Mouse (Mus musculus) MEL (cell line): ENCODE data around the gene Atrn. TPM values are rescaled to one million over a fixed set of nuclear protein-coding genes. Genes with fewer than 3 reads are reported as not detected.

Experiments used
- DNase-seq: peaks from one replicate; pipeline ENCODE4 v3.0.0; 2011; ENCODE audit warnings: low read depth, low spot score
- H3K27ac ChIP-seq: 2 replicates; pipeline ENCODE4 v1.5.1; 2012; ENCODE audit warnings: low read depth, mild to moderate bottlenecking, control low read depth, low read length, moderate library complexity; ENCODE audit not compliant: control insufficient read depth
- H3K27me3 ChIP-seq, 2 experiments: fragments of 150-350 bp in 1 of 2; sonication (generic) in 1 of 2; 2 replicates each; pipeline ENCODE4 v1.6.1; 2012; ENCODE audit warnings: low read length in 2 of 2, mild to moderate bottlenecking in 2 of 2, improper control_type of control experiment in 1 of 2, moderate library complexity in 1 of 2; ENCODE audit not compliant: insufficient read depth in 2 of 2, control insufficient read depth in 1 of 2
- H3K36me3 ChIP-seq, 2 experiments: 2 replicates each; pipeline ENCODE4 v1.6.1; 2012 to 2014; ENCODE audit warnings: low read length in 2 of 2, improper control_type of control experiment in 1 of 2, inconsistent platforms in 1 of 2, mild to moderate bottlenecking in 1 of 2; ENCODE audit not compliant: insufficient read depth in 2 of 2, control insufficient read depth in 1 of 2
- H3K4me1 ChIP-seq, 2 experiments: fragments of 150-350 bp in 1 of 2; sonication (generic) in 1 of 2; 2 replicates each; pipeline ENCODE4 v1.6.1; 2012; ENCODE audit warnings: low read length in 2 of 2, improper control_type of control experiment in 1 of 2, mild to moderate bottlenecking in 1 of 2; ENCODE audit not compliant: insufficient read depth in 2 of 2, control insufficient read depth in 1 of 2
- H3K4me3 ChIP-seq, 2 experiments: fragments of 150-350 bp in 1 of 2; sonication (generic) in 1 of 2; 2 replicates each; pipeline ENCODE4 v1.5.1; 2012; ENCODE audit warnings: low read depth in 2 of 2, low read length in 2 of 2, mild to moderate bottlenecking in 2 of 2, moderate library complexity in 2 of 2, control low read depth in 1 of 2, improper control_type of control experiment in 1 of 2; ENCODE audit not compliant: control insufficient read depth in 1 of 2, insufficient read depth in 1 of 2
- H3K79me2 ChIP-seq: 2 replicates; pipeline ENCODE4 v1.6.1; 2012; ENCODE audit warnings: mild to moderate bottlenecking, low read length, moderate library complexity; ENCODE audit not compliant: control insufficient read depth, poor library complexity, insufficient read depth
- H3K9ac ChIP-seq: 2 replicates; pipeline ENCODE4 v1.6.1; 2012; ENCODE audit warnings: low read depth, mild to moderate bottlenecking, control low read depth, low read length, moderate library complexity; ENCODE audit not compliant: control insufficient read depth, poor library complexity, severe bottlenecking
- H3K9me3 ChIP-seq: fragments of 150-350 bp; sonication (generic); replicated peaks from 2 replicates; pipeline ENCODE4 v1.6.1; 2012; ENCODE audit warnings: mild to moderate bottlenecking, low read length, improper control_type of control experiment, moderate library complexity; ENCODE audit not compliant: insufficient read depth
- BHLHE40 ChIP-seq: IDR thresholded peaks from 2 replicates; pipeline ENCODE4 v1.6.1; 2012; ENCODE audit warnings: low read depth, mild to moderate bottlenecking, inconsistent platforms, low read length, improper control_type of control experiment, borderline replicate concordance
- CHD1 ChIP-seq: IDR thresholded peaks from 2 replicates; pipeline ENCODE4 v1.6.1; 2012; ENCODE audit warnings: low read depth, mild to moderate bottlenecking, inconsistent platforms, low read length, improper control_type of control experiment
- CHD2 ChIP-seq: IDR thresholded peaks from 2 replicates; pipeline ENCODE4 v1.6.1; 2011; ENCODE audit warnings: low read length, improper control_type of control experiment
- CTCF ChIP-seq, 3 experiments: IDR thresholded peaks in 2 of 3; conservative IDR thresholded peaks in 1 of 3; 2 replicates each; pipeline ENCODE4 v1.5.1; 2011 to 2012; ENCODE audit warnings: low read length in 3 of 3, low read depth in 2 of 3, mild to moderate bottlenecking in 2 of 3, improper control_type of control experiment in 1 of 3, inconsistent platforms in 1 of 3, mixed read lengths in 1 of 3, moderate library complexity in 1 of 3; ENCODE audit not compliant: control insufficient read depth in 1 of 3, insufficient read depth in 1 of 3, poor library complexity in 1 of 3, severe bottlenecking in 1 of 3
- ELF1 ChIP-seq: IDR thresholded peaks from 2 replicates; pipeline ENCODE4 v1.6.1; 2014; ENCODE audit warnings: low read depth, mild to moderate bottlenecking, inconsistent platforms, low read length, improper control_type of control experiment, moderate library complexity
- EP300 ChIP-seq, 2 experiments: IDR thresholded peaks; 2 replicates each; pipeline ENCODE4 v1.6.1; 2011; ENCODE audit warnings: improper control_type of control experiment in 2 of 2, low read length in 2 of 2, low read depth in 1 of 2, mild to moderate bottlenecking in 1 of 2
- ETS1 ChIP-seq: IDR thresholded peaks from 2 replicates; pipeline ENCODE4 v1.6.1; 2012; ENCODE audit warnings: low read depth, mild to moderate bottlenecking, inconsistent platforms, low read length, improper control_type of control experiment, moderate library complexity
- GABPA ChIP-seq: IDR thresholded peaks from 2 replicates; pipeline ENCODE4 v1.6.1; 2012; ENCODE audit warnings: low read depth, mild to moderate bottlenecking, inconsistent platforms, low read length, improper control_type of control experiment, moderate library complexity
- GATA1 ChIP-seq: IDR thresholded peaks from 2 replicates; pipeline ENCODE4 v1.6.1; 2011; ENCODE audit warnings: low read depth, low read length, improper control_type of control experiment
- KAT2A ChIP-seq: conservative IDR thresholded peaks from 2 replicates; pipeline ENCODE4 v1.6.1; 2012; ENCODE audit warnings: low read depth, low read length, improper control_type of control experiment, inconsistent platforms
- MAX ChIP-seq: IDR thresholded peaks from 2 replicates; pipeline ENCODE4 v1.6.1; 2011; ENCODE audit warnings: low read length, improper control_type of control experiment
- MEF2A ChIP-seq: IDR thresholded peaks from 2 replicates; pipeline ENCODE4 v1.6.1; 2014; ENCODE audit warnings: low read depth, mild to moderate bottlenecking, inconsistent platforms, low read length, improper control_type of control experiment; ENCODE audit not compliant: poor library complexity, insufficient replicate concordance, severe bottlenecking; ENCODE audit errors: extremely low read depth
- MXI1 ChIP-seq: IDR thresholded peaks from 2 replicates; pipeline ENCODE4 v1.6.1; 2011; ENCODE audit warnings: mild to moderate bottlenecking, low read depth, low read length, improper control_type of control experiment
- MYC ChIP-seq: IDR thresholded peaks from 2 replicates; pipeline ENCODE4 v1.6.1; 2011; ENCODE audit warnings: low read depth, mild to moderate bottlenecking, low read length, improper control_type of control experiment, moderate library complexity
- NELFE ChIP-seq: IDR thresholded peaks from 2 replicates; pipeline ENCODE4 v1.6.1; 2011; ENCODE audit warnings: low read depth, low read length, improper control_type of control experiment
- NRF1 ChIP-seq: IDR thresholded peaks from 2 replicates; pipeline ENCODE4 v1.6.1; 2014; ENCODE audit warnings: low read depth, mild to moderate bottlenecking, inconsistent platforms, low read length, improper control_type of control experiment, moderate library complexity; ENCODE audit not compliant: poor library complexity, insufficient read depth, severe bottlenecking
- POLR2AphosphoS5 ChIP-seq: IDR thresholded peaks from 2 replicates; pipeline ENCODE4 v1.6.1; 2012; ENCODE audit warnings: low read depth, borderline replicate concordance, mild to moderate bottlenecking, inconsistent platforms, low read length, moderate library complexity, mixed read lengths
- RAD21 ChIP-seq: IDR thresholded peaks from 2 replicates; pipeline ENCODE4 v1.6.1; 2011; ENCODE audit warnings: mild to moderate bottlenecking, low read depth, low read length, improper control_type of control experiment
- RCOR1 ChIP-seq: IDR thresholded peaks from 2 replicates; pipeline ENCODE4 v1.6.1; 2012; ENCODE audit warnings: low read depth, mild to moderate bottlenecking, inconsistent platforms, low read length, improper control_type of control experiment
- SMC3 ChIP-seq: IDR thresholded peaks from 2 replicates; pipeline ENCODE4 v1.6.1; 2011; ENCODE audit warnings: low read depth, low read length, improper control_type of control experiment
- TCF12 ChIP-seq: IDR thresholded peaks from 2 replicates; pipeline ENCODE4 v1.6.1; 2014; ENCODE audit warnings: low read depth, mild to moderate bottlenecking, inconsistent platforms, low read length, improper control_type of control experiment, moderate library complexity
- ZMIZ1 ChIP-seq: IDR thresholded peaks from 2 replicates; pipeline ENCODE4 v1.6.1; 2012; ENCODE audit warnings: low read depth, mild to moderate bottlenecking, inconsistent platforms, low read length, improper control_type of control experiment, moderate library complexity
- ZNF384 ChIP-seq: IDR thresholded peaks from 2 replicates; pipeline ENCODE4 v1.6.1; 2012; ENCODE audit warnings: low read depth, mild to moderate bottlenecking, inconsistent platforms, low read length, improper control_type of control experiment
- polyA plus RNA-seq, 2 experiments: library from polyadenylated mRNA; stranded (reverse) in 1 of 2; unstranded in 1 of 2; fragments of >175 nt in 1 of 2; fragments of >200 nt in 1 of 2; gene quantifications; 2 replicates each; pipeline versions ENCODE4 v1.2.1 to v1.2.4; 2012; ENCODE audit warnings: low replicate concordance in 2 of 2, low read depth in 1 of 2; ENCODE audit not compliant: insufficient read length in 2 of 2, insufficient read depth in 1 of 2, missing spikeins in 1 of 2
- total RNA-seq: library from RNA; depleted of rRNA; stranded (reverse); fragments of 300-350 nt; gene quantifications from 2 replicates; pipeline ENCODE4 v1.2.3, GENCODE M21; 2012

The Atrn gene
- total and polyA plus RNA-seq, 3 experiments = 6.3 to 28.2 (median 9.2) TPM

- no peaks in the 10 kb centered on the region for H3K36me3 ChIP-seq
- H3K4me1 ChIP-seq = no peaks in the 10 kb centered on the region
- H3K27ac ChIP-seq = no peak overlapping the region
- peak; percentile 28 for DNase-seq
- H3K9me3 ChIP-seq = no peaks in the 10 kb centered on the region
- H3K27me3 ChIP-seq = no peaks in the 10 kb centered on the region
- no peaks in the 10 kb centered on the region for H3K79me2 ChIP-seq
- TF ChIP-seq NELFE = no peak
- peak; percentile 52; the same call in 1 of the 2 replicates for TF ChIP-seq BHLHE40
- no peak; the same call in 1 of the 2 replicates for TF ChIP-seq RCOR1
- TF ChIP-seq KAT2A = no peak
- no peak for TF ChIP-seq GABPA
- peak; percentile 67; the same call in 1 of the 2 replicates for TF ChIP-seq NRF1
- no peak for TF ChIP-seq ZNF384
- no peak for TF ChIP-seq MAX
- TF ChIP-seq MXI1 = no peak
- TF ChIP-seq MYC = no peak
- no peak for TF ChIP-seq GATA1
- TF ChIP-seq CHD2 = no peak
- 0 out of 2 replicates have a peak, but pooled peaks have one; percentile 31 for TF ChIP-seq ETS1
- no peak for TF ChIP-seq MEF2A
- TF ChIP-seq TCF12 = peak; percentile 70; the same call in 1 of the 2 replicates
- TF ChIP-seq EP300 (IDR thresholded peaks at IDR 0.05; ENCODE audit: low read depth in 1 of 2, low read length in 2 of 2) = peak in 1 of 2 experiments; percentile 6; a peak in 1 of 4 replicates
- TF ChIP-seq POLR2AphosphoS5 = no peak
- TF ChIP-seq RAD21 = no peak
- no peak for TF ChIP-seq ELF1
- no peak for TF ChIP-seq CTCF (IDR thresholded peaks at IDR 0.05 in 2 of 3, conservative IDR thresholded peaks at IDR 0.05 in 1 of 3; ENCODE audit: control insufficient read depth in 1 of 3, insufficient read depth in 1 of 3, low read depth in 2 of 3, low read length in 3 of 3, poor library complexity in 1 of 3, severe bottlenecking in 1 of 3)
- no peak for TF ChIP-seq CHD1
- no peak for TF ChIP-seq ZMIZ1
- no peak for TF ChIP-seq SMC3
- no peak overlapping the region for H3K4me3 ChIP-seq
- no peak overlapping the region for H3K9ac ChIP-seq
Observed at GRCm38 (mm10) chr2:131037226-131037990, 131.1 kb downstream of the Atrn start.
